Comparison of ENCODE assay signal across 21 mouse cellular contexts in the genomic region with DNA sequence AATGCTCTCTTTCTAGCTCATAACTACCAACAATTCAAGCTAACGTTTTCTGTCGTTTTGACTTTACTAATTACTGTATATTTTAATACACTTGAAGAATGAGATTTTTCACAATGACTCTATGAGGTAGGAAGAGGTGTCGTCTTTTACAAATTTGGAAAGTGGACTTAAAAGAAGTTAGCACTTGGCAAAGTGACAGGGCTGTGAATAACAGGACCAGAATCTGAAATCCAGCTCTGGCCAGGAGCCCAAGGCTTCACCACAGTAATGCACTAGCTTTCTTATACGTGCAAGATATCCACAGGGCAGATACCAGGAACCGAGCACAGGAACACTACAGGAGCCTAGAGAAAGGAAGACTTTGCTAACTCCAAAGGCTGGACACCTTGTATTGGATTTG. TPM values are rescaled to one million over a fixed set of nuclear protein-coding genes. Genes with fewer than 3 reads are reported as not detected.
DNase-seq lines count a peak whose midpoint lies in the region; ATAC-seq and TF ChIP-seq lines count a peak whose summit lies in the region.
"Had no signal": no experiment of that assay in that cellular context is flagged by ENCODE, and none has a peak within 500 bp of the region (broad histone marks: within the 10 kb centered on the region; RNA-seq: fewer than 3 reads in every experiment).

No protein-coding gene starts in this region.

- no peak overlapping the region for H3K4me3 ChIP-seq in forebrain, embryonic 13.5 days
- H3K4me3 ChIP-seq in forebrain, embryonic 15.5 days, result no peak overlapping the region
- no peak overlapping the region for H3K4me3 ChIP-seq in left cerebral cortex, adult 2 months
- H3K4me3 ChIP-seq: midbrain, embryonic 12.5 days had no signal

- no peaks in the 10 kb centered on the region for H3K9me3 ChIP-seq in forebrain, embryonic 13.5 days (replicated peaks)
- no peaks in the 10 kb centered on the region for H3K9me3 ChIP-seq in forebrain, embryonic 15.5 days
- H3K9me3 ChIP-seq: midbrain, embryonic 12.5 days had no signal

- ATAC-seq in forebrain, embryonic 13.5 days, result no peak
- ATAC-seq in forebrain, embryonic 15.5 days (replicated peaks), result no peak
- ATAC-seq: lung, postnatal 0 days had no signal

- H3K4me2 ChIP-seq in forebrain, embryonic 13.5 days, result no peak overlapping the region
- H3K4me2 ChIP-seq in forebrain, embryonic 15.5 days (replicated peaks), result no peak overlapping the region
- H3K4me2 ChIP-seq: liver, embryonic 11.5 days; midbrain, embryonic 12.5 days had no signal

- H3K9ac ChIP-seq in forebrain, embryonic 13.5 days, result no peak overlapping the region
- no peak overlapping the region for H3K9ac ChIP-seq in forebrain, embryonic 15.5 days (replicated peaks)
- H3K9ac ChIP-seq: midbrain, embryonic 12.5 days had no signal

- H3K36me3 ChIP-seq in forebrain, embryonic 13.5 days (ENCODE audit: poor library complexity, severe bottlenecking), result no peaks in the 10 kb centered on the region
- no peaks in the 10 kb centered on the region for H3K36me3 ChIP-seq in forebrain, embryonic 15.5 days
- H3K36me3 ChIP-seq: midbrain, embryonic 12.5 days had no signal

- 53% methylated on average over 5 of the region's 5 CpGs for WGBS in forebrain, embryonic 13.5 days
- WGBS in forebrain, embryonic 15.5 days, result 33% methylated on average over 5 of the region's 5 CpGs

- H3K27me3 ChIP-seq in forebrain, embryonic 13.5 days, result no peaks in the 10 kb centered on the region
- no peaks in the 10 kb centered on the region for H3K27me3 ChIP-seq in forebrain, embryonic 15.5 days
- H3K27me3 ChIP-seq: midbrain, embryonic 12.5 days had no signal

- H3K4me1 ChIP-seq in forebrain, embryonic 13.5 days, result peaks cover 30% of the 10 kb centered on the region
- H3K4me1 ChIP-seq in forebrain, embryonic 15.5 days, result peaks cover 17% of the 10 kb centered on the region

- no peak for DNase-seq in left cerebral cortex, adult 2 months (ENCODE audit: extremely low spot score in 1 of 2, low spot score in 2 of 2)
- no peak for DNase-seq in left cerebral cortex, postnatal 25 days (ENCODE audit: low spot score in 2 of 2)
- peak; percentile 95 for DNase-seq in 3T3-L1 (ENCODE audit: low read depth, low spot score)
- peak; percentile 49 for DNase-seq in adrenal gland, postnatal 25 days
- no peak for DNase-seq in thymus, postnatal 4 days
- DNase-seq in spleen, adult 12 weeks (ENCODE audit: low spot score), result no peak
- DNase-seq: cerebellum, adult 18-20 months; heart, postnatal 14 days; kidney, adult 11 months; kidney, postnatal 4 days; retina, postnatal 1 day; thymus, adult 2 months had no signal

- 0 out of 2 replicates have a peak overlapping the region, but pooled peaks have one; percentile 7 for H3K27ac ChIP-seq in forebrain, embryonic 13.5 days
- H3K27ac ChIP-seq in forebrain, embryonic 15.5 days (replicated peaks), result no peak overlapping the region
- H3K27ac ChIP-seq in left cerebral cortex, adult 2 months, result 0 out of 2 replicates have a peak overlapping the region, but pooled peaks have one; percentile 15
- H3K27ac ChIP-seq: midbrain, embryonic 12.5 days had no signal

- no peak for TF ChIP-seq CTCF in left cerebral cortex, adult 2 months (IDR thresholded peaks at IDR 0.05)

- intact Hi-C loops in left cerebral cortex, adult 2 months (cut with DNase I), result no loop called here
- intact Hi-C loops in left cerebral cortex, postnatal 25 days (cut with DNase I), result no loop called here

RNA-seq across cellular contexts. Expression of gene F3, which starts 17.2 kb away (rescaled TPM):
- polyA plus RNA-seq in forebrain, embryonic 13.5 days (2015; fragmentation: Nextera tagmentation; extraction: Ambion mirVana), result 6.6 and 8.4 TPM in 2 replicates
- polyA plus RNA-seq in forebrain, embryonic 15.5 days (2015; fragmentation: Nextera tagmentation; extraction: Ambion mirVana), result 8.3 and 8.9 TPM in 2 replicates
- total RNA-seq in left cerebral cortex, adult 2 months (2021), result 10 to 100 TPM; 49.4 to 61.8 TPM
- total RNA-seq in left cerebral cortex, postnatal 25 days (2021), result 10 to 100 TPM; 42.7 to 45.5 TPM
- 9.1 and 10.0 TPM in 2 replicates for total RNA-seq in adrenal gland, postnatal 25 days (2021)

RNA-seq across cellular contexts. Expression of gene 4930432M17Rik, which starts 35.5 kb away (rescaled TPM):
- not detected in 2 replicates for polyA plus RNA-seq in forebrain, embryonic 13.5 days (2015; fragmentation: Nextera tagmentation; extraction: Ambion mirVana)
- polyA plus RNA-seq in forebrain, embryonic 15.5 days (2015; fragmentation: Nextera tagmentation; extraction: Ambion mirVana), result not detected in 2 replicates
- total RNA-seq in left cerebral cortex, adult 2 months (2021), result not detected
- total RNA-seq in left cerebral cortex, postnatal 25 days (2021), result not detected
- total RNA-seq in adrenal gland, postnatal 25 days (2021), result not detected in 2 replicates
- total RNA-seq: adrenal gland, adult 18-20 months; heart, postnatal 14 days; left cerebral cortex, adult 18-20 months had no signal
- polyA plus RNA-seq: gonadal fat pad, adult 2 months; liver, embryonic 11.5 days; lung, postnatal 0 days; midbrain, embryonic 12.5 days; neural tube, embryonic 11.5 days; thymus, adult 2 months had no signal

Comparison
In these comparisons a context has a peak if more than half of its experiments do, and no peak if none do; other contexts are left out.
1. DNase-seq: peak in 3T3-L1 (single experiment) and adrenal gland, postnatal 25 days (single experiment); none in left cerebral cortex, adult 2 months (0 of 2), left cerebral cortex, postnatal 25 days (0 of 2), thymus, postnatal 4 days (single experiment) and spleen, adult 12 weeks (single experiment).